Mouse (Mus musculus): Measurements from ENCODE around the gene Gpr162. TPM values are rescaled to one million over a fixed set of nuclear protein-coding genes. Genes with fewer than 3 reads are reported as not detected.

Gene Gpr162
- total and polyA plus RNA-seq, 2 experiments from 2014 or later = 38.1 to 160 TPM

- Histone ChIP-seq H3K4me3 (ENCODE audit: low read depth, low read length) (peak overlapping the region; percentile 70), H3K9ac (peak overlapping the region; percentile 98), H3K27ac (ENCODE audit: low read depth, low read length) (peak overlapping the region; percentile 98), H3K36me3 (ENCODE audit: insufficient read depth) (peaks cover 32% of the 10 kb centered on the region; the same call in 1 of the 2 replicates), H3K4me2 (ENCODE audit: low read depth) (peak overlapping the region; percentile 84), H3K4me1 (ENCODE audit: insufficient read depth) (peaks cover 7% of the 10 kb centered on the region; the same call in 1 of the 2 replicates), H3K27me3 (ENCODE audit: insufficient read depth, low read length) (no peaks in the 10 kb centered on the region), H3K9me3 (ENCODE audit: low read length) (no peaks in the 10 kb centered on the region)
- TF ChIP-seq CTCF (IDR thresholded peaks at IDR 0.05; ENCODE audit: low read depth) = no peak
- 7% methylated on average over 14 of the region's 14 CpGs for WGBS
- ATAC-seq = peak; percentile 76
- DNase-seq = peak; percentile 84
Observed at GRCm38 (mm10) chr6:124856321-124856720, 7.5 kb downstream of the Gpr162 start.

DNA sequence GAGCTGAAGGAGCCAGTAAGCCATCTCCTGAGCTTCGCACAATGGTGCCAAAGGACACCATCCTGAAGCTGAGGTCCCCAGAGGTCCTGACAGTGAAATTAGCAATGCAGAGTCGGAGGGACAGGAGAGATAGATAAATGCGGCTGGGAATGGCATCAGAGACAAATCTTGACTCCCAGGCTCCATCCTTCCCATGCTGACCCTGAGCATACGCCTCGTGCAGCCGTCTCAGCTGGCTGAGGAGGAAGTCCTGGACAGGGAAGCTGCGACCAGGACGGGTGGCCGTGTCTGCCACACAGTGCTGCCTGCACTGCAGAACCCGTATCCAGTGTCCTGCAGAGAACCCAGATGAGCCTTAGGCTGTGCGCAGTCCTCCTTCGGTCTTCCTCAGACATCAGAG lies 9.1 kb downstream of the Gpr162 start:
- no peaks in the 10 kb centered on the region for H3K9me3 ChIP-seq (ENCODE audit: low read length)
- no peak for ATAC-seq
- no peak for DNase-seq
- no peak for TF ChIP-seq CTCF (IDR thresholded peaks at IDR 0.05; ENCODE audit: low read depth)
- WGBS = 76% methylated on average over 12 of the region's 12 CpGs
- H3K4me1 ChIP-seq (ENCODE audit: insufficient read depth) = peaks cover 7% of the 10 kb centered on the region; the same call in 1 of the 2 replicates
- no peak overlapping the region for H3K9ac ChIP-seq
- H3K27me3 ChIP-seq (ENCODE audit: insufficient read depth, low read length) = no peaks in the 10 kb centered on the region
- peaks cover 25% of the 10 kb centered on the region for H3K36me3 ChIP-seq (ENCODE audit: insufficient read depth)
- no peak overlapping the region for H3K4me3 ChIP-seq (ENCODE audit: low read depth, low read length)
- no peak overlapping the region for H3K4me2 ChIP-seq (ENCODE audit: low read depth)
- H3K27ac ChIP-seq (ENCODE audit: low read depth, low read length) = no peak overlapping the region

DNA sequence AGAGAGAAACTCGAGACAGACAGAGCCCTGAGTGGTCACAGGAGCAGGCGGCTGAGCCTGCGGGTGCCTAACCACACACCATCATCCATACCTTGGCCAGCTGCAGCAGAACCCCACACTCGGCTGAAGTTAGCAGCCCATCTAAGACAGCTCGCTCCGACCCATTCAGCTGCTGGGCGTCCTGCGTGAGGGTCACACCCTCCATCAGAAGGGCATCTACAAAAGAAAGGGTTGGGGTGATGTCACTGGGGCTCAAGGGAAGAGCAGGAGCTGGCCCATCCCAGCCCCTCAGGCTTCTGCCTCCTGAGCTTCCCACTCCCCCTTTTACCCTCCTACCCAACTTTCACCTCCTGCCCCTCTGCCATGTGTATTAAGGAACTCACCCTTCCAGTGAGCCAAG lies 13.2 kb downstream of the Gpr162 start:
- Histone ChIP-seq H3K4me2 (ENCODE audit: low read depth) (no peak overlapping the region), H3K27ac (ENCODE audit: low read depth, low read length) (no peak overlapping the region), H3K9me3 (ENCODE audit: low read length) (no peaks in the 10 kb centered on the region), H3K9ac (no peak overlapping the region), H3K4me1 (ENCODE audit: insufficient read depth) (no peaks in the 10 kb centered on the region), H3K36me3 (ENCODE audit: insufficient read depth) (peaks cover 26% of the 10 kb centered on the region), H3K27me3 (ENCODE audit: insufficient read depth, low read length) (no peaks in the 10 kb centered on the region), H3K4me3 (ENCODE audit: low read depth, low read length) (no peak overlapping the region)
- DNase-seq (no peak), ATAC-seq (no peak)
- TF ChIP-seq CTCF (IDR thresholded peaks at IDR 0.05; ENCODE audit: low read depth) = no peak
- WGBS = 59% methylated on average over 8 of the region's 8 CpGs

- Histone ChIP-seq H3K4me1 (ENCODE audit: insufficient read depth) (no peaks in the 10 kb centered on the region), H3K4me3 (ENCODE audit: low read depth, low read length) (no peak overlapping the region)
- WGBS = 3% methylated on average over 9 of the region's 9 CpGs
Observed at GRCm38 (mm10) chr6:124847305-124847704, 16.5 kb downstream of the Gpr162 start.

DNA sequence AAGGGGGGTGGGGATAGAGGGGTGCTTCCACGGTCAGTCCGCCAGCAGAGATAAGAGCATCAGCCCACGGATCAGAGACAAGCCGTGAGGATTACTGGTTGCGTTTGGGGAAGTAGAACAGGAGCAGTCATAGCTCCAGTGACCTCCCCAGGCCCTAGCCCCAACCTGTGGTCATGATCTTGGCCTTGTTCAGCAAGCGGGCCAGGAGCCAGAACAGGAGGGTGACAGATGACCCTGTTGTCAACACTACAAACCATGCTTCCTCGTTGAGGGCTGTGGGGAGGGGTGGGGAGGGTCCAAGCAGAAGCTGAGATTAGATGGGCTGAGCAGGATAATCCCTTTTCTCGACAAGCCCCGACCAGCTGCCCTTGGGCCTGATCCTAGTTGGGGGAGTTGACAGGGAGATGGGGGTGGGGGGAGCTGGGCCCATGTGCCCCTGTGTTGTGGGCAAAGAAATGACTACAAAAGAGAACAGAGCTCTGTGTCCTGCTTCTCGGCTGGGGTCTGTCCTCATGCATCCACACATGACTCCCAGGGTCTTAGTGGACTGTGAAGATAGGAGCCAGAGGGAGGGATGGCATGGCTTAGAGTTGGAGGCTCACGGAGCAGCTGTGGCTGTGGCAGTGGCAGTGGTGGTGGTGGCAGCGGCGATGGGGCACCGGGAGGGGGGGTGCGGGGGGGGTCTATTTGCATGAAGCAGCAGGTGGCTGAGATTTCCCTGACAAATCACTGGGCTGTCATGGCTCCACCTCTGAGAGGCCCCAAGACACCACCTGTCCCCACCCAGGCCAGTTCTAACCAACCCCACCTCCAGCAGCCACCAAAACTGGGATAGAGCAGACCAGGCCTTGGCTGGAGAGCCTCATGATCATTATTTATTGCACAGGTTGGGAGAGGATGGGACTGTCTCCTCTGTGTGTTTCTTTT lies 23.3 kb downstream of the Gpr162 start, which contains the start of gene Gnb3:
Gene Gnb3 (minus strand): TSS at position 35 of the 927 bp plus-strand sequence.
- Histone ChIP-seq H3K36me3 (ENCODE audit: insufficient read depth) (peaks cover 15% of the 10 kb centered on the region), H3K9ac (no peak within 1 kb of the TSS), H3K27me3 (ENCODE audit: insufficient read depth, low read length) (no peaks in the 10 kb centered on the region), H3K4me3 (ENCODE audit: low read depth, low read length) (no peak within 1 kb of the TSS), H3K4me2 (ENCODE audit: low read depth) (no peak within 1 kb of the TSS), H3K27ac (ENCODE audit: low read depth, low read length) (no peak within 1 kb of the TSS), H3K4me1 (ENCODE audit: insufficient read depth) (no peaks in the 10 kb centered on the region), H3K9me3 (ENCODE audit: low read length) (no peaks in the 10 kb centered on the region)
- no peak for DNase-seq
- WGBS = 30% methylated on average over 15 of the region's 15 CpGs
- TF ChIP-seq CTCF (IDR thresholded peaks at IDR 0.05; ENCODE audit: low read depth) = no peak
- ATAC-seq = peak; percentile 10; the same call in 1 of the 2 replicates

More at GRCm38 (mm10) chr6:124847305-124847704, 16.5 kb downstream of the Gpr162 start:
- Histone ChIP-seq H3K36me3 (ENCODE audit: insufficient read depth) (peaks cover 18% of the 10 kb centered on the region), H3K9ac (no peak overlapping the region), H3K27ac (ENCODE audit: low read depth, low read length) (peak overlapping the region; percentile 11; the same call in 1 of the 2 replicates), H3K4me2 (ENCODE audit: low read depth) (0 out of 2 replicates have a peak overlapping the region, but pooled peaks have one; percentile 5), H3K9me3 (ENCODE audit: low read length) (no peaks in the 10 kb centered on the region), H3K27me3 (ENCODE audit: insufficient read depth, low read length) (no peaks in the 10 kb centered on the region)
- peak; percentile 99 for TF ChIP-seq CTCF (IDR thresholded peaks at IDR 0.05; ENCODE audit: low read depth)
- peak; percentile 91 for ATAC-seq
- peak; percentile 97 for DNase-seq

DNA sequence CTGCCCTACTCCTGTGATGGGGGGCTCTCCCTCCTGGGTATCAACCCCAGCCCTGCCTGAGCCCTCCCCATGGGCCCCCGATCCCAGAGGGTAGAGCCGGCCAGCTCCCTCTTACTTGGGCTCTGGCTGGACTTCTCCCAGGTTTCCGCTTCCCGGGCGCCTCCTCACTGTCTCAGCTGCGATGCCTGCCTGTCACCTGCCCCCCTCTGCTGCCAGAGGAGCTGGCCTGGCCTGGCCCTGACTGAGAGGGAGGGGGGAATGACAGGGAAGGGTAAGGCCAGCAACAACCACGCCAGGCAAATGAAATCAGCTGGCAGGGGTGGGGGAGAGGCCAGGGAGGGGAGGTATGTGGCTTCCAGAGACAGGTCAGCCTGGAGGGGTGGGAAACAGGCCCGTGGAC lies 24.0 kb downstream of the Gpr162 start:
- no peak overlapping the region for H3K27ac ChIP-seq (ENCODE audit: low read depth, low read length)
- no peak overlapping the region for H3K4me3 ChIP-seq (ENCODE audit: low read depth, low read length)
- ATAC-seq (no peak), DNase-seq (no peak)
- H3K9ac ChIP-seq = no peak overlapping the region
- H3K9me3 ChIP-seq (ENCODE audit: low read length) = no peaks in the 10 kb centered on the region
- H3K27me3 ChIP-seq (ENCODE audit: insufficient read depth, low read length) = no peaks in the 10 kb centered on the region
- H3K4me2 ChIP-seq (ENCODE audit: low read depth) = no peak overlapping the region
- WGBS = 9% methylated on average over 8 of the region's 8 CpGs
- no peak for TF ChIP-seq CTCF (IDR thresholded peaks at IDR 0.05; ENCODE audit: low read depth)
- peaks cover 15% of the 10 kb centered on the region for H3K36me3 ChIP-seq (ENCODE audit: insufficient read depth)
- H3K4me1 ChIP-seq (ENCODE audit: insufficient read depth) = no peaks in the 10 kb centered on the region

DNA sequence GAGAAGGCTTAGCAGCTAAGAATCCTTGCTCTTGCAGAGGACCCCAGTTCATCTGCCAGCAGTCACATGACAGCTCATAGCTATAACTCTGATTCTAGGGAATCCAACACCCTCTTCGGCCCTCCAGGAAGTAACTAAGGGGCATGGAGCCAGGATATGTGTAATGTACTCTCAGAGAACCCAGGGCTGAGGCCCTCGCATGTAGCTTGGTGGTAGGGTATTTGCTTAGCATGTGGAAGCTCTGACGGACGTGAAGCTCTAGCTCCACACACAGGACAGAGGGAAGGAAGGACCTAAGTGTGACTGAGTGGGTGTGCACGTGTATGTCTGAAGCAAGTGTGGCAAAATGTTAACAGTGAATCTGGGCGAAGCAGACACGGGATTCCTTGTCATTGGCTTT lies 27.4 kb downstream of the Gpr162 start:
- ATAC-seq (no peak), DNase-seq (no peak)
- Histone ChIP-seq H3K4me3 (ENCODE audit: low read depth, low read length) (no peak overlapping the region), H3K4me1 (ENCODE audit: insufficient read depth) (no peaks in the 10 kb centered on the region), H3K9me3 (ENCODE audit: low read length) (no peaks in the 10 kb centered on the region), H3K4me2 (ENCODE audit: low read depth) (no peak overlapping the region), H3K9ac (no peak overlapping the region), H3K27me3 (ENCODE audit: insufficient read depth, low read length) (no peaks in the 10 kb centered on the region), H3K36me3 (ENCODE audit: insufficient read depth) (peaks cover 4% of the 10 kb centered on the region), H3K27ac (ENCODE audit: low read depth, low read length) (no peak overlapping the region)
- 84% methylated on average over 7 of the region's 7 CpGs for WGBS
- no peak for TF ChIP-seq CTCF (IDR thresholded peaks at IDR 0.05; ENCODE audit: low read depth)

Measured in forebrain, postnatal 0 days (tissue).